Mouse (Mus musculus): Measurements from ENCODE around the gene Fat2. TPM values are rescaled to one million over a fixed set of nuclear protein-coding genes. Genes with fewer than 3 reads are reported as not detected.

Gene Fat2
- polyA plus RNA-seq (2014; fragmentation: Illumina TruSeq; extraction: RNeasy Lipid Tissue Mini Kit (QIAGEN cat#74804)): 0.09 TPM

GRCm38 (mm10) chr11:55336101-55336891, at the start of gene Fat2:
TSS of gene Fat2 (minus strand) at chr11:55336564.

DNA sequence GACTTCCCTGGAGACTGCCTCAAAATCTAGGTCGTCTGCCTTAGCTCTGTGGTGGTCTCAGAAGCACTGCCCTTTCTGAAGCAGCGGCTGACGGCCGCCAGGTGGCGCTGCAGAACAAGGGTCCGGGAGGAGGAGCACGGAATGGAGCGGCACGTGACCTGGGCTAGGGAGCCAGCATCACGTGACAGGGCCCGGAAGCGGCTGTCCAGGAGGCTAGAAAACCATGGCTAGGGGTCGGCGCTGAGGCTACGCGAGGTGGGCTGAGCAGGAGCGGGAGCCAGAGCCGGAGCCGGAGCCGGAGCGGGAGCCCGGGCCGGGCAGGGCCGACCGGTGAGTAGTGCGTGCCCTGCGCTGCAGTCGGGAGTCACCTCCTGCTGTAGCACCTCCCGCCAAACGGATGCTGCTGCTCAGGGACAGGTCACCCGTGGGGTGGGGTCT, 132.2 kb downstream of the Fat2 start, which contains the start of gene Slc36a1:
Slc36a1 (plus strand) TSS at position 192 of the 438 bp plus-strand sequence.

Other genes with a start within 250 kb of the Fat2 start
- gene Gm2a, start 238.4 kb downstream of the Fat2 start, polyA plus RNA-seq (2014; fragmentation: Illumina TruSeq; extraction: RNeasy Lipid Tissue Mini Kit (QIAGEN cat#74804)): 80.1 TPM
- gene Slc36a3, start 184.9 kb downstream of the Fat2 start, polyA plus RNA-seq (2014; fragmentation: Illumina TruSeq; extraction: RNeasy Lipid Tissue Mini Kit (QIAGEN cat#74804)): not detected
- gene Slc36a2, start 151.5 kb downstream of the Fat2 start, polyA plus RNA-seq (2014; fragmentation: Illumina TruSeq; extraction: RNeasy Lipid Tissue Mini Kit (QIAGEN cat#74804)): 1.3 TPM
- 1.7 TPM for gene Slc36a1, start 132.2 kb downstream of the Fat2 start, polyA plus RNA-seq (2014; fragmentation: Illumina TruSeq; extraction: RNeasy Lipid Tissue Mini Kit (QIAGEN cat#74804))
- gene Sparc, start 86.6 kb upstream of the Fat2 start, polyA plus RNA-seq (2014; fragmentation: Illumina TruSeq; extraction: RNeasy Lipid Tissue Mini Kit (QIAGEN cat#74804)): 551 TPM
- not detected for gene Atox1, start 124.7 kb upstream of the Fat2 start, polyA plus RNA-seq (2014; fragmentation: Illumina TruSeq; extraction: RNeasy Lipid Tissue Mini Kit (QIAGEN cat#74804))
- gene G3bp1, start 133.1 kb upstream of the Fat2 start, polyA plus RNA-seq (2014; fragmentation: Illumina TruSeq; extraction: RNeasy Lipid Tissue Mini Kit (QIAGEN cat#74804)): 68.5 TPM

All from ovary, adult 10 weeks (tissue).